Mouse (Mus musculus) gastrocnemius, postnatal 4 days (tissue): Measurements from ENCODE around the gene Rabep1. TPM values are rescaled to one million over a fixed set of nuclear protein-coding genes. Genes with fewer than 3 reads are reported as not detected.

Experiments
- DNase-seq, 2 experiments: peaks; one replicate each; pipeline ENCODE4 v3.0.0; 2021 to 2022; ENCODE audit warnings: low spot score in 2 of 2, mixed read lengths in 2 of 2
- long read RNA-seq, 2 experiments: library from polyadenylated mRNA; stranded (forward); transcript quantifications; one replicate each; pipeline ENCODE4 v2.0.0; 2021
- total RNA-seq, 2 experiments: library from RNA; stranded (reverse); gene quantifications; 2 replicates each; pipeline ENCODE4 v1.2.3; 2021

Rabep1 gene
- total RNA-seq = 10 to 100 TPM; 39.4 to 40.7 TPM
- long read RNA-seq, experiment 1, full-length matches to known transcripts = 12 of 35 reads
- long read RNA-seq, experiment 1, partial matches to known transcripts = 4 of 35 reads
- long read RNA-seq, experiment 1, other reads (novel, unspliced or antisense) = 19 of 35 reads
- long read RNA-seq, experiment 2, full-length matches to known transcripts = 15 of 30 reads
- long read RNA-seq, experiment 2, partial matches to known transcripts = 0 of 30 reads
- long read RNA-seq, experiment 2, other reads (novel, unspliced or antisense) = 15 of 30 reads

DNA sequence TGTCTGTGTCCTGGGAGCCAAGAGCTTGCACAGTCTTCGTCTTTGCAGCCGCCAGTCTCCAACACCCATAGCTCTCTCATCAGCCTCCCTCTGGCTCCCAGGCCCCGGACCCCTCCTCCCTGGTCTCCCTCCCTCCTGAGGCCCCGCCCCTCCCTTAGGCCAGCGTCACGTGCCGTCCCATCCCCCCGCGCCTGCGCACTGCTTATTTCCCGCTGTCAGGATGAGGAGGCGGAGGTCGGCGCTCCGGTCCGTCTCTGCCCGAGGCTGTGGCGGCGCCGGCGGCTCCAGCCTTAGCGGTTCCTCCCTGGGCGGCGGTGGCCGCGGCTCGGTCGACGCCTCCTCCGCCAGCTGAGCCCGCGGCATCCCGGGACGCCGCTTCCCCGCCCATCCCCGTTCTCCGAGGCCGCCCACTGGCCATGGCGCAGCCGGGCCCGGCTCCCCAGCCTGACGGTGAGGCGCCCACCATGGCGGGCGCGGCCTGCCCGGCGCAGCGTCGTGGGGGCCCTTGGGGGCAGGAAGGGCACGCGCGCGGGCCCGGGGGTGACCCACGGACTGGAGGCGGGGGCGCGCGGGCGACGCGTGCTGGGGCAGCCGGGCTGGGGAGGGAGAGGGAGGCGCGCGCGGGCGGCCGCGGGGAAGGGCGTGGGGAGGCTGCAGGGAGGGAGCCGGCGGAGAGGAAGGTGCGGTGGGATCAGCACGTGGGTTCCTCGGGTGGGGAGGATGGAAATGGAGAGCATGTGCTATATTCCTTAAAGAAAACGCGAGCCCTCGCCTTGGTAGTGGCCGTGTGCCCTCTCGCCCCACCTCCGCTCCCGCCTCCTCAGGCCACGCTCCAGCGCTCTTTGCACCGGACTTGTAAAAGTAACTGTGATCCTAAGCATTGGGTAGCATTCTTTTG, at the start of gene Rabep1:
Gene Rabep1, plus strand, starts transcription at position 220 of the 898 bp plus-strand sequence.
- peak; percentile 97 to 98 for DNase-seq

DNA sequence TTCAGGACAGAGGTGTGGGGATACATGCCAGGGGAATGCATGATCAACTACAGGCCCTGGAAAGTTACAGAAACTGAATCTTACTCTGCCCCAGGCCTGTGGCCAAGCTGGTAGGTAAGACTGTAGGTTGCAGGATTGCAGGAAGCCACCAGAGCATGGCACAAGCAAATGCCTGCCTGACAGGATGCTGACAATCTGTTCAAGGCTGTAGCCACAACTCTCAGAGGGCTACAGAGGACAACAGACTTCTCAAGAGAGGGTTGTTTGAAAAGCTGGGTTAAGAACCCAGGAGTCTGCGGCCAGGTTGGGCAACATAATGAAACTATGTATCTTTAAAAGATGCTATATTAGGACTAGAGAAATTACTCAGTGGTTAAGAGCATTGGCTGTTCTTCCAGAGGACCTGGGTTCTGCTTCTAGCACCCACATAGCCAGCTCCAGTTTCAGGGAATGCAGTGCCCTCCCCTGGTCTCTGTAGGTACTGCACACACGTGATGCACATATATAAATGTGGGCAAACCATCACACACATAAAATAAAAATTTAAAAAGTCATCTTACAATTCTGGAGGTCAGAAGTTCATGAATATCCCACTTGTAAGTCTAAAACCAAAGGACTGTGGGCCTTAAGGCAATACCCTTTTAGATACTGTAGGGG, 42.2 kb upstream of the Rabep1 start:
- DNase-seq = no peak

DNA sequence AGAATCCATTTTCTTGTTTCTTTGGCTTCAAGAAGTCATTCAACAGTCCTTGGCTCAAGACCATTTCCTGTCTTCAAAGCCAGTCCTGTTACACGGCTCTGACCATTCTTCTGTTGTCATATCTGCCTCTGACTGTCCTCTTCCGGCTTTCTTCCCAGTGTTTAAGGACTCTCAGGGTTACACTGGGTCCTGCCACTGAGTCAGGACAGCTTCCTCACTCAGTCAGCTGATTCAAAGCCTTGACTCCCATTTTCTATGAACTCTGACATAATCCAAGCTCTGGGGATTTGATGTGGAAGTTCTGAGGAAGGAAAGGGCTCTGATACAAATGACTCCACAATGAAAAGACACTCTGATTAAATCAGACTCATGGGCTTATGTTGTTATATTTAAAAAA, 41.7 kb upstream of the Rabep1 start:
- DNase-seq = no peak

DNA sequence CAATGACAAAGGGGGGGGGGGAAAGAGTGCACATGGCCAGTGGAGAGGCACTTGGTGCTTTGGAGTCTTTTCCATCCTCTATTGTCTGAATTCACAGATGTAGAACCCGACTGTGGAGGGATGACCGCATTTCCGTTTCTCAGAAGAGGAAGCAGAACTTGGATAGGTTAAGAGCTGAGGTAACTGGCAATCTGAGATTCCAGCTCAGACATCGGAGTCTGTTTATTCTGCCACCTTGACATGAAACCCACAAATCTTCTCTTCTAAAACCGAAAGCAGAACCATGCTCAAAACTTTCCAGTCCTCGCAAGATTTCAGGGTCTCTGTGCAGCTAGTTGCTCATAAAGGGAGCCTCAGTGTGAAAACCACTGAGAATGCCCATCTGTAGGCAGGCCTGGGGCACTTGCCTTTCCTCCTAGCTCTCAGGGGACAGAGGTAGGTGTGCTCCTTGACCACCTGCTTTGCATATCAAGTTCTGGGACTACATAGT, 40.8 kb upstream of the Rabep1 start:
- DNase-seq = no peak

DNA sequence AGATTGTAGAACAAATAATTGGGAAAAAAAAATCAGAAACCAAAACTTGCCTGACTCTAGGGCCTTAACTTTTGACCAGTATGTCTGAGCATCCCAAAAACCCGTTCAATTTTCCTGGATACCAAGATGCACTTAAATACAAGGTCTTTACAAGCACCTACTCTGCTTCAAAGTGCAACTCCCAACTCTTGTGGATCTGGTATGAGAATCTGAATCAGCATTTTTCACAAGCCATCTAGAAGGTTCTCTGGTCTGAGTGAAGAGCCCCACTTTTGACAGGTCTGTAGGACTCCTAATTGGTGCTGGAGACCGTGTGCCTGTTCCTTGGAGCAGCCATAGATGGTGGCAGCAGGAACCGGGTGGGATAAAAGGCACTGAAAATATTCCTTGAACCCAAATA, 40.2 kb upstream of the Rabep1 start:
- no peak for DNase-seq

DNA sequence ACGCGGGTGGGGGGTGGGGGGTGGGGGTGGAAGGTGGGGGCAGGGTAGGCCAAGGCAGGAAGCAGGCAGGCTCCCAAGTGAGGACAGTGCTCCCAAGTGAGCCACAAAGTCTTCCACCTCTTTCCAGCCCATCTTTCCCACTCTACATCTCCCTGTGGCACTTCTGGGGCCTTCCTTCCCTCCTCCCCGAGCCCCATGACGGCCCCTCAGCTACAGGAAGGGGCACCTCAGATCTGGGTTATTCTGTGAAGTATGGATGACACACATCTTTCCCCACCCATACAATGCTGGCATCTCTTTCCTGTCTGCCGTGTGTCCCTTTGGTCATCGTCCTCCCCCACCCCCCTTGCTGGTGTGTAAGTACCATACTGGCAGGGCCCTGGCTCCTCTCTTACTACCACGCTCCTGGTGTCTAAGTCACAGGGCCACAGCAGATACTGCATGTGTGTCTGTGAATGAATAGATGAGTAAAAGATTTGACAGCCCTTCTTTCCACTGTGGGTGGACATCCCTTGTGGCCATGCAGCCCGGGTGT, 38.9 kb upstream of the Rabep1 start:
- DNase-seq = no peak

DNA sequence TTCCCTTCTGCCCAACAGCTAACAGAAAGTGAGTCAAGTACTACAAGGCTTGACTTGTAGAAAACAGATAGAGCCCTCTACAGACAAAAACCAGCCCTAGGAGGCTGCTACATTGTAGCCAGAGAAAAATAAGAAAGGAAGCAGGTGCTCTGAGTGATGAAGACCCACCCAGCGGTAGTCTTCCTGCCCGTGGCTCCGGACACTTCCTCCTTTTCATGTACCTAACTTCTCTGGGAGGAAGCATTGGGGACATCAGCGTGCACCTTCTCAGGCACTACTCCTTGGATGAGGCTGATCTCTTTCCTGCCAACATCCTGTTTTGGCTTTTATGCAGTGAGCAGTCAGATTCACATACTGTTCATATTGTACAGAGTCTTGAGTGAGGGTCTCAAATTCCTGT, 37.9 kb upstream of the Rabep1 start:
- no peak for DNase-seq

DNA sequence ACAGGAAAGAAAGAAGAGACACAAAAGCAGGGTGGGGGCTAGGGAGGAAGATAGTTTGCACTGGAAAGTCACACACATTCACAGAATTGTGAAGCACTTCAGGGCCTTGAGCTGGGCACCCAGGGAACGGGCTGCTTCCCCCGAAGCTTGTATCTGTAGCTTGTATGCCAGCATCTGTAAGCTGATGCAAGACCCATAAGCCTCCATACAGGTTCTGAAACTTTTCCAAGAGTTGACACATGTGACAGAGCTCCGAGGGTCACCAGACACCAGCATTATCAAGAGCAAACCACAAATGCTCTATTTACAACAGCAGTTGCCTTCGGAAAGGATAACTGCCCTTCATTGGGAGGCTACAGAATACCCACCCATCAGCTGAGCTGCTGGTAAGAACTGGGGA, 36.9 kb upstream of the Rabep1 start:
- no peak for DNase-seq

DNA sequence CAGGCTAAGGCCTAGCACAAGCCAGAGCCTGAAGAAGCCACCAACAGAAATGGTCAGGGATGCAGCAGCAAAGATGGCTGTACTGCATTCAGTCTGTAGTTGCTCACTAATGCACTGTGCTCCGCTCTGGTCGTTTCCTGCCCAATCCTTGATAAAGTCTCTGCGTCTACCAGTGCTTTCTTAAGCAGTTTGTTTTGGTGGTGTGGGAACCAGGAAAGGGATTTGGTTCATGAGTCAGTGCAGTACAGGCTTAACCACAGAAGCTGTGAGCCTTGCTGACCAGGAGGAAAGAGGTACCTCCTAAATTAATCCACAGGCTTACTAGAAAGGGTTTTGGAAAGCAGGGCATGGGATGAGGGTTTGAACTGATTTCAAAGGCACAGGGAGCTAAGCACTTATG, 36.5 kb upstream of the Rabep1 start:
- DNase-seq = no peak

DNA sequence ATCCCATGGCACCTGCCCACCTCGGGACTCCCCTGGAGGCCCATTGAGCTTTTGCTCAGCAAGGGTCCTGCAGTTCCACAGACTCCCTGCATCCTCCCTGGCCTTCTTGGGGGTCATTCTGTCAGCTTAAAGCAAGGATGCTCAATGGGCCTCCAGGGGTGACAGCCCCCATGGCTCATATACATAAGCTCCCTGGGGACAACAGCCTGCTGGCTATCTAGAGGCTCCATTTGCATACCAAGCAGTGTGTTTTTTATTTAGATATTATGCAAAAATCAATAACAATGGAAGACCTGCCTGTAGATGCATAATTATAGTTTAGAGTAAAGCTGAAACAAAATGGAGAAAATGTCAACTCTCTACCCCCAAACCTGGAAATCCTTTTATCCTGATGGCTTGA, 35.6 kb upstream of the Rabep1 start:
- no peak for DNase-seq

DNA sequence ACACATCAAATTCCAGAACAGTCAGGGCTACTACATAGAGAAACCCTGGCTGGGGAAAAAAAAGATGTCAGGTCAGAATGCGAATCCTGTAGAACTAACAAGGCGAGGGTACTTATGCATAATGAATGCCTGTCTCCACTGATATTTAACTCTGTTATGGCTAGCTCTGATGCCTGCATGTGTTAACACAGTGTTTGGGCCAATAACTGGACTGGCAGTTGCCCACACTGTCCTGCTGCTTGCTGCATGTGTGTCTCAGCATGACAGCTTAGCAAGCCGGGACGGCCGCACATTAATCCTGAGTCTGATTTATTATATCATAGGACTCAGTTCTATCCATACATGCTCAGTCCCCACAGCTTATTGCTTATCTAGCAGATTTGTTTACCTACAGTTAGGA, 33.5 kb upstream of the Rabep1 start:
- DNase-seq = no peak

DNA sequence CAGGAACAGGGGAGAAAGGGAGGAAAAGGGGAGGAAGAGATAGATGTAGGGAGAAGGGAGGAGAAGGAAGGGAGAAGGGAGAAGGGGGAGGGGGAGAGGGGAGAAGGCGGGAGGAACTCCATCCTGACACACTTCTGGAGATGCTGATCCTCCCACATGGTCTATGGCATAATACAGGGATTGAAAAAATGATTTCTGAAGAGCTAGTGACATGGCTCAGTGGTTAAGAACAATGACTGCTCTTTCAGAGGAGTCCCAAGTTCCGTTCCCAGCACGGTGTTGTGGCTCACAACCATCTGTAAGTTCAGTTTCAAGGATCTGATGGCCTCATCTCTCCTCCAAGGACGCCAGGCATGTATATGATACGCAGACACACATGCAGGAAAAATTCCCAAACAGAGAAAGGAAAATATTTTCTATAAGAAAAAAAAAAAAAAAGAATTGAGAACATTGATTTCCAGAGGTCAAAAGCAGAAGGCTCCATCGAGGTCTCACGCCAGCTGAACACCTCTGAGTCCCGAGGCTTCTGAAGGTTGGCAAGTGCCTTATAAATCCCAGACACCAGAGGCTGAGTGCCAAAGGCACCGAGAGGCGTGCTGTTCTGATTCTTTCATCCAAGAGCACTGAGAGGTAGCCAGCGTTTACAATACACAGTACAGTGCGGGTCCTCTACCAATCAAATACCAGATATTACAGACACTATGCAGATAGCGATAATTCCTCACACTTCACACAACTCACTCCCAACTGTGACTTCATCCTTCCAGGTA, 32.9 kb upstream of the Rabep1 start:
- DNase-seq = no peak

DNA sequence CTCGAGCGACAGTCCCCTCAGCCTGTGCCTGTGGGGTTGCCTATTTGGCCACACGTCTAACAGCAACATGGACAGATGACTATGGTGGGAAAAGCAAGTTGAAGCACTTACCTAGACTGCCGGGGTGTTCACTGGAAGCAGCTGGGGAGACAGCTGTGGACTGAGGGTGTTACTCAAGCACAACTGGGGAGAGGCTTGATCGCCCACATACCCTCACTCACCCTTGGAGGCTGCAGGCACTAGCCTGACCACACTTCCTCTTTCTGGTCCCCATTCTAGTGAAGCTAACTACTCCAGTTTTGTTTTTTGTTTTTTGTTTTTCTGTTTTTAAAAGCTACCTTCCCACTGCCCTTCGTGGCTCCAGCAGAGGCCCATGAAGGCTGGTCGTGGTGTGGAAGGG, 32.2 kb upstream of the Rabep1 start, which contains the start of gene Scimp:
Gene Scimp, minus strand, starts transcription at position 222 of the 400 bp plus-strand sequence.
- DNase-seq = no peak

DNA sequence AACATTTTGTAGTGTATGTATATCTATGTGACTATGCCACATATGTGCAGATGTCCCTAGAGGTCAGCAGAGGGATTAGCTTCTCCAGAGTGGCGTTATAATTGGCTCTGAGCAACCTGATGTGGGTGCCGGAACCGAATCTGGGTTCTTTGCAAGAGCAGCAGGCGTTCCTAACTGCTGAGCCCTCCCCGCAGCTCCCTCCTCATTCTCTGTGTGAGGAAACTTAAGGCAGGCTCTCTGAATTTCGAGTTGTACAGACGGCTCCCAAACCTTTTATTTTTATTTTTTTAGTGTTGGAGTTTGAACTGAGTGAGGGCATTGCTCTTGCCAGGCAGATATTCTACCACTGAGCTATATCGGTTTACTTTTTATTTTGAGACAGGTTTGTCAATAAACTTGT, 29.5 kb upstream of the Rabep1 start:
- DNase-seq = no peak

DNA sequence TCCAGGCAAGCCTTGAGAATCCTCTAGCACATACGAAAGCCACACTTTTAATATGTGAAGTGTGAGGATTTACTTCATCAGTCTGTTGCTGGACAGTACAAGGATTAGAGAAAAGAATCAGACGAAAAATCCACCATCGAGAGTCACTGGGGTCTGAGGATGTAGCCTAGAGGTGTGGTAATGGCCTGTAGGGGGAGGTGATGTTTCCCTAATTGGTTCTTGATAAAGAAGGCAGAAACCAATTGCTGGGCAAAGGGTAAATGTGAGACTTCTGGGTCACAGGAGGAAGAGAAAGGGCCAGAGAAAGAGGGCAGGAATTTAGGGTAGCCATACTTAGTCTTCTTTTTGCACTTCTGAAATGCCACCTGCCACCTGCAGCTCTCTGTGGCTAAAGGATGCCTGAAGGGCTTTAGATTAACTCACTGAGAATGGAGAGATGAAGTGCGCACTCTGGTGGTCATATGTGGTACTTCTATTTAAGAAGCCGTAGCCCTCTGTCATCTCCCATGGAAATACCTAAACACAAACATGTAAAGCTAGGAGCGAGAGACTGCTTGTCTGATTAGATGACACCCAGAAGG, 29.0 kb upstream of the Rabep1 start:
- DNase-seq = peak in 1 of 2 experiments; percentile 40

DNA sequence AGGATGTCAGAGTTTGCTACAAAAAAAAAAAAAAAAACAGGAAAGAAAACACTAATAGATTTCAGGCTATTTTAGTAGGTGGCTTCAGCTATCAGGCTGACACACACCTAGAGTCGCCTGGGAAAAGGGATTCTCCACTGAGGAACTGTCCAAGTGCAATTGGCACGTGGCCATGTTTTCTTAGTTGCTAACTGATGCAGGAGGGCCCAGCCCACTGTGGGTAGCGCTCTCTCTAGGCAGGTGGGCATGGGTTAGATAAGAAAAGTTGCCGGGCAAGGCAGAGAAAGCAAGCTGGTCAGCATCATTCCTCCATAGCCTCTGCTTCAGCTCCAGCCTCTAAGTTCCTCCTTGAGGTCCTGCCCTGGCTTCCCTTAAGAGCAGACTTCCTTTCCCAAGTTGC, 27.8 kb upstream of the Rabep1 start:
- DNase-seq = no peak

DNA sequence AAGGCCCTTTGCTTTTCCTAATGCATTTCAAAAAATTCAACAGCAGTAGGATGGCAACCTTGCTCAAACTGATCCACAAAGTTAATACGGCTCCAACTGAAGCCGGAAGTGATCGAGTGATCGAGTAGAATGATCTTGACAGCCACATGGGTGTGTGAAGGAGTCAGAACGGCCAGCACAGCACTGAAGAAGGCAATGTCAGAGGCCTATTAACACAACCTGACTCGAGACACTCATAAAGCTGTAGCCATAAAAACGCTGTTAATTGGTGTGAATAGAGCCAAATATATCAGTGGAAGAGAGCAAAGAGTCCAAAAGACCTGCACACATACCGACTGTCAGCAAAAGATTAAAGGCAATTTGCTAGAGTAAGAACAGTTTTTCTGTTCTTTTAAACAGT, 24.5 kb upstream of the Rabep1 start:
- no peak for DNase-seq

DNA sequence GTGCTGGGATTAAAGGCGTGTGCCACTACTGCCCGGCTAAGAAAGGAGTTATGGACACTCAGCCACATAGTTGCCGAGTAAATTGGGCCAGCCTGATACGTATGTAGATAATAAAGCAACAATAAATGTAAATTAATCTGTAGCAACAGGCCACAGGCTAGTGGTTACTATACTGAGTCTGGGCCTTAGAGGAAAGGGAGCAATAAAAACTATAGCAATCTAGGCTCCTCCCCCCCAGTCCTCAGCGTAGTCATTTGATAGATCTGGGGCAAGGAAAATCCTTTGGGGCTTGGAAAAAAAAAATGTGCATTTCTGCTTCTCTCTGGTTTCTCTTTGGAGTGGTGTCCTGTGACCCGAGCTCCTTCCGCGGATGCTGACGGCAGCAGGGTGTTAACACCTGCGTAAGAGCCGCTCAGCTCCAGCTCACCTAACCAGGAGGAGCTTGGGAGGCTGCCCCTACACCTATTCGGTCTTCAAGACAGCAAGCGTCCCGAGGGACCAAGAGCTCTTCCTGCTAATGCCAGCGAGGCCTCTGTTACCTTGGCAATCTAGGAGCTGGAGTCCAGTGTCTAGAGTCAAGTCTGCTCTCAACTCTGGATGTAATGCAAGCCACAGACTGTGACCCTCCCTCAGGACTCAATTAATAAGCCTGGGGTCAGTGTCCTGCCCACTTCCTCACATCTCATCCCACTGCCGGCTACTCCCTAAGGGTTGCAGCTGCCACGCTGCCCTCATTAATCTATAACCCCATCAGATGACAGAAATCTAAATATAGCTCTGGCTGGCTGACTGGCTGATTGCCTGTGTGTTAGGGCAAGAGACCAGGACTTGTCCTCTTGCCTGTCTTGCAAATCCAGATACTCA, 22.6 kb upstream of the Rabep1 start:
- peak in 1 of 2 experiments; percentile 26 for DNase-seq

DNA sequence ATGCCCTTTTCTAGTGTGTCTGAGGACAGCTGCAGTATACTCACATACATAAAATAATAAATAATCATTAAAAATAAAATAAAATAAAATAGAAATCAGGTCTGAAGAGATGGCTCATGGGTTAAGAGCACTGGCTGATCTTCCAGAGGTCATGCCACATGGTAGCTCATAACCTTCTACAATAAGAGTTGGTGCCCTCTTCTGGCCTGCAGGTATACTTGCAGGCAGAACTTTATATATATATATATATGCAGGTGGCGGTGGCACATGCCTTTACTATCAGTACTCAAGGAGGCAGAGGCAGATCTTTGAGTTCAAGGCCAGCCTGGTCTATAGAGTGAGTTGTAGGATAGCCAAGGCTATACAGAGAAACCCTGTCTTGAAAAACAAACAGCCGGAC, 18.4 kb upstream of the Rabep1 start:
- DNase-seq = no peak
